Mouse (Mus musculus): ENCODE results near the gene Gm28038. TPM values are rescaled to one million over a fixed set of nuclear protein-coding genes. Genes with fewer than 3 reads are reported as not detected.

Gm28038 gene
- polyA plus RNA-seq, 1 experiment from 2014 or later, result not detected

GRCm38 (mm10) chr2:30259131-30260064, 21.4 kb upstream of the Gm28038 start:
- WGBS, result 92% methylated on average over 15 of the region's 15 CpGs
- DNase-seq (ENCODE audit: extremely low spot score, low spot score), result no peak
- H3K36me3 ChIP-seq (replicated peaks), result peaks cover 99% of the 10 kb centered on the region

GRCm38 (mm10) chr2:30261064-30261736, 19.6 kb upstream of the Gm28038 start:
- no peak for DNase-seq (ENCODE audit: extremely low spot score, low spot score)
- Histone ChIP-seq H3K4me1 (peaks cover 18% of the 10 kb centered on the region), H3K27ac (no peak overlapping the region), H3K4me3 (no peak overlapping the region), H3K9me3 (no peaks in the 10 kb centered on the region), H3K27me3 (ENCODE audit: poor library complexity, severe bottlenecking) (no peaks in the 10 kb centered on the region), H3K36me3 (replicated peaks) (peaks cover 94% of the 10 kb centered on the region)
- 92% methylated on average over 4 of the region's 4 CpGs for WGBS

More at GRCm38 (mm10) chr2:30259131-30260064, 21.4 kb upstream of the Gm28038 start:
- no peak overlapping the region for H3K4me3 ChIP-seq
- H3K27ac ChIP-seq, result 0 out of 2 replicates have a peak overlapping the region, but pooled peaks have one; percentile 25
- H3K9me3 ChIP-seq, result no peaks in the 10 kb centered on the region
- peaks cover under 1% of the 10 kb centered on the region; the same call in 1 of the 2 replicates for H3K4me1 ChIP-seq
- no peaks in the 10 kb centered on the region for H3K27me3 ChIP-seq (ENCODE audit: poor library complexity, severe bottlenecking)

DNA sequence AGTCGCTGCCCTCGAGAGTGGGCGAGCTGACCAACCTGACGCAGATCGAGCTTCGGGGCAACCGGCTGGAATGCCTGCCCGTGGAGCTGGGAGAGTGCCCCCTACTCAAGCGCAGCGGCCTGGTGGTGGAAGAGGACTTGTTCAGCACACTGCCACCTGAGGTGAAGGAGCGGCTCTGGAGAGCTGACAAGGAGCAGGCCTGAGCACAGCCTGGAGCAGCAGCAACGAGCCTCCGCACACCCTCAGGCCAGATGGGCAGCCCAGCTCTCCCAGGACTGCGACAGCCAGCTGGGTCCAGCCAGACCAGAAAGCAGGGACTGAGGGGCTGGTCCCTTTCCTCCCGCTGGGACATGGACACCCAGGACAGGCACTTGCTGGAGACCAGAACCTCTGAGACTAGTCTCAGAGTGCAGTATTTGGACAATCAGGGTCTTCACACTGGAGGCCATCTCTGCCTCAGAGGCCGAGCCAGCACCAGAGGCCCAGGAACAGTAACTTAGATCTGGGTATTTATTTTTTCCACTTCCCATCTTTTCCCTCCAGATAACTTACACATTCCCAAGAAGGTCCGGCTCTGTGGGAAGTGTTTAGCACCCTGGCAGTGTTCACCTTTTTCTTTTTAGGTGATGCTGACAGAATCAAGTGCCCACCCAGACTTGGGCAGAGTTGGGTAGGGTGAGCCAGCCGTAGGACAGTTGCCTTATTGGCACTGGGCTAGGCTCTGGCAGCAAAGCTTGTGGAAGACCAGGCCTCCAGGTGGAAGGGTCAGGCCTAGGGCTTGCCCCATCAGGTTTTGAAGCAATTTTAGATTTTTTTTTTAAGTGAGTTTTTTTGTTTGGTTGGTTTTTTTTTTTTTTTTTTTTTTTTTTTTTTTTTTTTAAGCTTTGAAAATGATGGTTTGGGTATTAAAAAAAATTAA, 18.7 kb upstream of the Gm28038 start:
- H3K9me3 ChIP-seq, result no peaks in the 10 kb centered on the region
- peaks cover 84% of the 10 kb centered on the region for H3K36me3 ChIP-seq (replicated peaks)
- 94% methylated on average over 18 of the region's 18 CpGs for WGBS
- no peak overlapping the region for H3K27ac ChIP-seq
- H3K27me3 ChIP-seq (ENCODE audit: poor library complexity, severe bottlenecking), result no peaks in the 10 kb centered on the region
- no peak for DNase-seq (ENCODE audit: extremely low spot score, low spot score)
- H3K4me3 ChIP-seq, result no peak overlapping the region
- H3K4me1 ChIP-seq, result peaks cover 28% of the 10 kb centered on the region

- Histone ChIP-seq H3K27me3 (ENCODE audit: poor library complexity, severe bottlenecking) (no peaks in the 10 kb centered on the region), H3K27ac (no peak overlapping the region), H3K4me1 (peaks cover 30% of the 10 kb centered on the region), H3K36me3 (replicated peaks) (peaks cover 77% of the 10 kb centered on the region), H3K9me3 (no peaks in the 10 kb centered on the region), H3K4me3 (no peak overlapping the region)
- WGBS, result 90% methylated on average over 4 of the region's 4 CpGs
- DNase-seq (ENCODE audit: extremely low spot score, low spot score), result no peak
These were observed 17.9 kb upstream of the Gm28038 start for GRCm38 (mm10) chr2:30262840-30263441.

- DNase-seq (ENCODE audit: extremely low spot score, low spot score), result no peak
- Histone ChIP-seq H3K4me1 (peaks cover 30% of the 10 kb centered on the region), H3K36me3 (replicated peaks) (peaks cover 68% of the 10 kb centered on the region), H3K9me3 (no peaks in the 10 kb centered on the region), H3K27me3 (ENCODE audit: poor library complexity, severe bottlenecking) (no peaks in the 10 kb centered on the region), H3K27ac (no peak overlapping the region), H3K4me3 (no peak overlapping the region)
- WGBS, result 94% methylated on average over 6 of the region's 6 CpGs
These were observed 17.0 kb upstream of the Gm28038 start for GRCm38 (mm10) chr2:30263811-30264210.

- DNase-seq (ENCODE audit: extremely low spot score, low spot score), result no peak
- Histone ChIP-seq H3K27ac (peak overlapping the region; percentile 81), H3K4me3 (no peak overlapping the region), H3K9me3 (no peaks in the 10 kb centered on the region), H3K4me1 (peaks cover 30% of the 10 kb centered on the region), H3K36me3 (replicated peaks) (peaks cover 57% of the 10 kb centered on the region), H3K27me3 (ENCODE audit: poor library complexity, severe bottlenecking) (no peaks in the 10 kb centered on the region)
- 76% methylated on average over 7 of the region's 7 CpGs for WGBS
These were observed 15.9 kb upstream of the Gm28038 start for GRCm38 (mm10) chr2:30264671-30265519.

DNA sequence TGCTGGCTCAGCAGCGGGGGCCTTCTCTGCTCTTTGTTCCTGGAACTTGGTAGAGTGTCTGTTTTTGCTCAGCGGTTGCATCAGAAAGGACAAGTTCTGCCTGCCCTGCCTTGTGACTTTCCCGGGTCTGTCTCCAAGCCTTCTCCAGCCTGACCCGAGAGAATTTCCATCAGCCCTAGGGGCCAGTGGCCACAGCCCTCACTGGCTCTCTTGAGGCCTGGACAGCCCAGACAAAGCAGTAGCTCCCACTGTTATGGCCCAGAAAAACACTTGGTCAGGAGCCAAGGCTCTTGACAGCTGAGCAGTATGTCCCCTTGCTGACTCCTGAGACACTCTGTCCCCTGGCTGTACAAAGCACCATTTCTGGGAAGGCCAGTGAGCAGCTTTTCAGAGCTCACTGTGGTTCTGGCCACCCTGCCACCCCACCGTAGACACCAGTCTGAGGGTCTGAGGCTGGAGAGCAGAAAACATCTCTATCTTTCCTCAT, 15.0 kb upstream of the Gm28038 start, which contains the start of gene Phyhd1:
Phyhd1 (plus strand) TSS at position 437 of the 487 bp plus-strand sequence.
- no peak for DNase-seq (ENCODE audit: extremely low spot score, low spot score)
- 40% methylated on average over 5 of the region's 5 CpGs for WGBS
- Histone ChIP-seq H3K27me3 (ENCODE audit: poor library complexity, severe bottlenecking) (no peaks in the 10 kb centered on the region), H3K36me3 (replicated peaks) (peaks cover 48% of the 10 kb centered on the region), H3K9me3 (no peaks in the 10 kb centered on the region), H3K4me1 (peaks cover 30% of the 10 kb centered on the region), H3K4me3 (peak within 1 kb of the TSS; percentile 26), H3K27ac (peak within 1 kb of the TSS; percentile 81)

DNA sequence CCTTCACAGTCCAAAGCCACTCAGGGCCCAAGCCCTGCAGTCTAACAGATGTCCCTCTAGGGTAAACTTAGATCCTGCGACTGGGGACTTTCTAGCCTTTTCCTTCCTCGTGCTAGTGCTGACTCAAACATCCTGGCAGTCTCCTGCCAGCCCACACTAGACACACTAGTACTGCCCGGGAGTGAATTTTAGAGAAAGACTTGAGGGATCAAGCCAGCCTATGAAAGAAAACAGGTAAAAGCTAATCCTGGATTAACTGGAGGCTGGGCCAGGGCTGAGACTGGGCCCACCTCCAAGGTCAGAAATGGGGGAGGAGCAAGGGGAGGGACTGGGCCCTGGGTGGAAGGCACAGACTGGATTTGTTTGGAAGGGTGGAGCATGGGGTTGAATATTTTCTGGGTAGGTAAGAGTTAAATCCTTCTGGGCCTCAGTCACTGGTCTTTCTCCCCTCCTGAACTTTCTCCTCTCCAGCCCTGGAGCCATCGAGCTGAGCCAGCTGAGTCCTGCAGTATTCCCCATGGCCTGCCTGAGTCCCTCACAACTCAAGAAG, 14.4 kb upstream of the Gm28038 start:
- peak overlapping the region; percentile 26 for H3K4me3 ChIP-seq
- no peaks in the 10 kb centered on the region for H3K9me3 ChIP-seq
- peak; percentile 25 for DNase-seq (ENCODE audit: extremely low spot score, low spot score)
- no peaks in the 10 kb centered on the region for H3K27me3 ChIP-seq (ENCODE audit: poor library complexity, severe bottlenecking)
- H3K4me1 ChIP-seq, result peaks cover 30% of the 10 kb centered on the region
- 11% methylated on average over 4 of the region's 4 CpGs for WGBS
- peak overlapping the region; percentile 81 for H3K27ac ChIP-seq
- peaks cover 41% of the 10 kb centered on the region for H3K36me3 ChIP-seq (replicated peaks)

- no peak overlapping the region for H3K27ac ChIP-seq
- no peaks in the 10 kb centered on the region for H3K27me3 ChIP-seq (ENCODE audit: poor library complexity, severe bottlenecking)
- no peak overlapping the region for H3K4me3 ChIP-seq
- H3K9me3 ChIP-seq, result no peaks in the 10 kb centered on the region
- peaks cover 30% of the 10 kb centered on the region for H3K4me1 ChIP-seq
- peaks cover 32% of the 10 kb centered on the region for H3K36me3 ChIP-seq (replicated peaks)
- 97% methylated on average over 2 of the region's 2 CpGs for WGBS
- DNase-seq (ENCODE audit: extremely low spot score, low spot score), result no peak
These were observed 13.4 kb upstream of the Gm28038 start for GRCm38 (mm10) chr2:30267466-30267865.

DNA sequence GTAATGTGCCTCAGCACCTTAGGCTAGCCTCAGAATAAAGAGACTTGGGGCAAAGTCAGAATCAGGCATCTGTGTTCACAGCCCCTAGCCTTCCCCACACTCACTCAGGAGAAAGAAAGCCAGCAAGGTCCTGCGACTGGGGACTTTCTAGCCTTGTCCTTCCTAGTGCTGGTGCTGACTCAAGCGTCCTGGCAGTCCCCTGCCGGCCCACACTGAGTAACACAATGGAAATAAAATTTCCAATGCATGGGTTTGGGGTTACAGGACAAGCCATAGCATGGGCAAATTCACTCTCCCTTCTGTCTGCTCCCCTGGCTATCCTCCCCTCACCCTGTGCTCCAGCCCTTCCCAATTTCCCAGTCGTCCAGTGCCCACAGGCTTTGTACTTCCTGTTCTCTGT, 12.5 kb upstream of the Gm28038 start:
- no peak for DNase-seq (ENCODE audit: extremely low spot score, low spot score)
- H3K4me1 ChIP-seq, result peaks cover 30% of the 10 kb centered on the region
- H3K27me3 ChIP-seq (ENCODE audit: poor library complexity, severe bottlenecking), result no peaks in the 10 kb centered on the region
- no peak overlapping the region for H3K27ac ChIP-seq
- H3K9me3 ChIP-seq, result no peaks in the 10 kb centered on the region
- H3K4me3 ChIP-seq, result no peak overlapping the region
- 64% methylated on average over 4 of the region's 4 CpGs for WGBS
- H3K36me3 ChIP-seq (replicated peaks), result peaks cover 24% of the 10 kb centered on the region
